Mouse (Mus musculus) forebrain, embryonic 11.5 days (tissue): ENCODE results near the gene Klra5. TPM values are rescaled to one million over a fixed set of nuclear protein-coding genes. Genes with fewer than 3 reads are reported as not detected.
"Not testable (repeated sequence)": the region's sequence is repeated elsewhere in the genome, so short reads cannot be mapped to it uniquely, and the experiment has no call there.

Experiments used
- ATAC-seq: fragments of 200-750 bp; cut with Nextera tagmentation; replicated peaks from 2 replicates; pipeline ENCODE4 v1.8.0; 2017; ENCODE audit warnings: moderate TSS enrichment; ENCODE audit not compliant: low FRiP score
- DNase-seq: peaks from one replicate; pipeline ENCODE4 v3.0.0-alpha.2; 2017; ENCODE audit warnings: low spot score
- H3K27ac ChIP-seq: fragments of 300-500 bp; sonication (generic); 2 replicates; pipeline ENCODE4 v1.5.1; 2014; ENCODE audit warnings: low read depth, low read length
- H3K27me3 ChIP-seq: fragments of 300-500 bp; sonication (generic); 2 replicates; pipeline ENCODE4 v1.6.1; 2014; ENCODE audit warnings: mild to moderate bottlenecking, low read length, mixed read lengths; ENCODE audit not compliant: control insufficient read depth, insufficient read depth
- H3K36me3 ChIP-seq: fragments of 300-500 bp; sonication (generic); 2 replicates; pipeline ENCODE4 v1.6.1; 2014; ENCODE audit warnings: mild to moderate bottlenecking, low read length, moderate library complexity, mixed read lengths; ENCODE audit not compliant: control insufficient read depth, insufficient read depth
- H3K4me1 ChIP-seq: fragments of 300-500 bp; sonication (generic); replicated peaks from 2 replicates; pipeline ENCODE4 v1.6.1; 2014; ENCODE audit warnings: low read length, mixed read lengths; ENCODE audit not compliant: control insufficient read depth, insufficient read depth
- H3K4me2 ChIP-seq: fragments of 300-500 bp; sonication (generic); 2 replicates; pipeline ENCODE4 v1.6.1; 2014; ENCODE audit warnings: low read depth, mild to moderate bottlenecking, low read length, moderate library complexity, mixed read lengths; ENCODE audit not compliant: severe bottlenecking
- H3K4me3 ChIP-seq: fragments of 300-500 bp; sonication (generic); 2 replicates; pipeline ENCODE4 v1.5.1; 2014; ENCODE audit warnings: low read depth, low read length
- H3K9ac ChIP-seq: fragments of 300-500 bp; sonication (generic); 2 replicates; pipeline ENCODE4 v1.6.1; 2014; ENCODE audit warnings: low read length
- H3K9me3 ChIP-seq: fragments of 300-500 bp; sonication (generic); 2 replicates; pipeline ENCODE4 v1.6.1; 2016; ENCODE audit warnings: low read length, mixed read lengths; ENCODE audit not compliant: control insufficient read depth
- WGBS: fragments of 180-500 bp; shearing (Covaris S2); extraction: QIAGEN DNeasy Blood & Tissue Kit; methylation state at CpG from one replicate; pipeline ENCODE4 v1.1.7; 2014; 5-methylcytosine and 5-hydroxymethylcytosine counted together
- polyA plus RNA-seq: library from polyadenylated mRNA; unstranded; fragments of >200 nt; fragmentation: Nextera tagmentation; extraction: Ambion mirVana; gene quantifications from 2 replicates; pipeline ENCODE4 v1.2.1, GENCODE M21; 2014

Gene Klra5
- polyA plus RNA-seq, result not detected in 2 replicates

DNA sequence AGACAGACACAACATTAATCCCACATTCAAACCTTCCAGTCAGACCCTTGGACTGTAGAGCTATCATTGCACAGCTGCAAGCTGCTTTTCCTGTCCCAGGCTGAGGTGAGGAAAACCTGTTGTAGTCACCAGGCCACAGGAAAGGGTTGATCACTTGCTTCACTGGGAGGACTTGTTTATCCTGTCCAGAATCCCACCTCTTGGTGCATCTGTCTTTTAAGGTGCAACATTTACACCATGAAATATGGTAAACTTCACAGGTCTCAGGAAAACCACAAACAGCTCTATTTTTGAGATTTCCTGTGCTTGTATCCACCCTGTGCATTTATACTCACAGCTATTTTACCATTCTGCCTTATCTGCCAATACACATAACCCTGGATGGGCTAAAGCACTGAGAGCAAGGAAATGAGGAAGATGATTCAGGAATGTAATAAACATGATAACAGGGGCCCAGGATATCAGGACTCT lies at the start of gene Klra5:
Gene Klra5, minus strand, starts transcription at position 175 of the 471 bp plus-strand sequence.
- not testable (repeated sequence) for H3K4me1 ChIP-seq, ATAC-seq, DNase-seq, H3K4me3 ChIP-seq, H3K9ac ChIP-seq, H3K4me2 ChIP-seq, H3K36me3 ChIP-seq, H3K27ac ChIP-seq, H3K9me3 ChIP-seq, H3K27me3 ChIP-seq

- no peaks in the 10 kb centered on the region for H3K4me1 ChIP-seq
- DNase-seq (no peak), ATAC-seq (no peak)
- no peak overlapping the region for H3K27ac ChIP-seq
- no peaks in the 10 kb centered on the region for H3K36me3 ChIP-seq
- no peak overlapping the region for H3K4me3 ChIP-seq
- no peaks in the 10 kb centered on the region; the same call in 1 of the 2 replicates for H3K9me3 ChIP-seq
- 83% methylated on average over 1 of the region's 1 CpGs for WGBS
- H3K9ac ChIP-seq, result no peak overlapping the region
- H3K4me2 ChIP-seq, result no peak overlapping the region
- H3K27me3 ChIP-seq, result no peaks in the 10 kb centered on the region
Measured at GRCm38 (mm10) chr6:129916996-129917395, 454 bp downstream of the Klra5 start.

- H3K9me3 ChIP-seq, result peaks cover 6% of the 10 kb centered on the region; the same call in 1 of the 2 replicates
- ATAC-seq (no peak), DNase-seq (no peak)
- no peak overlapping the region for H3K9ac ChIP-seq
- H3K36me3 ChIP-seq, result no peaks in the 10 kb centered on the region
- H3K27ac ChIP-seq, result no peak overlapping the region
- WGBS, result 88% methylated on average over 2 of the region's 2 CpGs
- H3K27me3 ChIP-seq, result no peaks in the 10 kb centered on the region
- H3K4me1 ChIP-seq, result no peaks in the 10 kb centered on the region
- H3K4me3 ChIP-seq, result no peak overlapping the region
- H3K4me2 ChIP-seq, result no peak overlapping the region
Measured at GRCm38 (mm10) chr6:129882525-129882924, 34.9 kb downstream of the Klra5 start.

DNA sequence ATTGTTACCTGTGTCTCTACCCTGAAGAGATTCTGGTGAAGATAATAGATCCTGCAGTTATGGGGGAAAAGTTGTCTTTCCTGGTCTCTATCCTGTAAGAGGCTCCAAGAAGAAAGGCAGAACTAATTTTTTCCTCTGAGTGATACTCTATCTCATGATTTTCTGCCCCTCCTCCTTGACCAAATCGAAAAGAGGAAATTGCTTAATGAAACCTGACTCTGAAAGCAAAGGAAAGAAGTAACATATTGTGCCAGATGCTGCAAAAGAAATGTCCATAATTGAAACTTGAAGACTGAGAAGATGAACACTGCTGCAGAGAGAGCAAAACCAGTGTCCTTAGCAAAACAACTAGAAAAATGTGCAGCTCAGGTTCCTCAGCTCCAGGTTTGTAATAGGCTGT lies 40.9 kb downstream of the Klra5 start, which contains the start of gene Klra17:
Gene Klra17, minus strand, starts transcription at position 124 of the 400 bp plus-strand sequence.
- 55% methylated on average over 1 of the region's 1 CpGs for WGBS
- ATAC-seq, result no peak
- no peak within 1 kb of the TSS for H3K27ac ChIP-seq

GRCm38 (mm10) chr6:129862349-129862748 lies 55.1 kb downstream of the Klra5 start, which contains the start of gene Gm17631:
Gm17631 (plus strand) TSS chr6:129862649.
- ATAC-seq, H3K9ac ChIP-seq, H3K4me3 ChIP-seq, H3K4me1 ChIP-seq, H3K9me3 ChIP-seq, H3K36me3 ChIP-seq, H3K4me2 ChIP-seq, H3K27ac ChIP-seq, DNase-seq, H3K27me3 ChIP-seq: not testable (repeated sequence)
- no CpG with 5 or more reads among the region's 3 CpGs for WGBS

More for the DNA sequence above, 40.9 kb downstream of the Klra5 start, which contains the start of gene Klra17:
- H3K27me3 ChIP-seq, result no peaks in the 10 kb centered on the region
- no peaks in the 10 kb centered on the region for H3K4me1 ChIP-seq
- no peak within 1 kb of the TSS for H3K4me2 ChIP-seq
- H3K36me3 ChIP-seq, result no peaks in the 10 kb centered on the region
- no peak within 1 kb of the TSS for H3K9ac ChIP-seq
- no peak for DNase-seq
- H3K9me3 ChIP-seq, result peaks cover 4% of the 10 kb centered on the region; the same call in 1 of the 2 replicates
- H3K4me3 ChIP-seq, result no peak within 1 kb of the TSS

Other genes with a start within 250 kb of the Klra5 start
- gene Klrc1, start 238.7 kb downstream of the Klra5 start, polyA plus RNA-seq, result not detected in 2 replicates
- gene Klri1, start 200.5 kb downstream of the Klra5 start, polyA plus RNA-seq, result not detected in 2 replicates
- gene Klri2, start 177.2 kb downstream of the Klra5 start, polyA plus RNA-seq, result not detected in 2 replicates
- gene Gm156, start 133.4 kb downstream of the Klra5 start, polyA plus RNA-seq, result not detected in 2 replicates
- gene Gm17631, start 55.0 kb downstream of the Klra5 start, polyA plus RNA-seq, result not detected in 2 replicates
- gene Klra17, start 41.0 kb downstream of the Klra5 start, polyA plus RNA-seq, result not detected in 2 replicates
- gene Klra6, start 109.3 kb upstream of the Klra5 start, polyA plus RNA-seq, result not detected in 2 replicates
- gene Klra4, start 149.6 kb upstream of the Klra5 start, polyA plus RNA-seq, result not detected in 2 replicates
- not detected in 2 replicates for gene Klra8, start 212.2 kb upstream of the Klra5 start, polyA plus RNA-seq